Mouse (Mus musculus) neural tube, embryonic 12.5 days (tissue): Measurements from ENCODE around the gene Spata45. TPM values are rescaled to one million over a fixed set of nuclear protein-coding genes. Genes with fewer than 3 reads are reported as not detected.

ENCODE experiments used
- ATAC-seq: fragments of 200-750 bp; cut with Nextera tagmentation; 2 replicates; pipeline ENCODE4 v1.8.0; 2017; ENCODE audit warnings: low read depth, mild to moderate bottlenecking, moderate TSS enrichment, moderate library complexity; ENCODE audit not compliant: low FRiP score
- H3K27ac ChIP-seq: fragments of 300-500 bp; sonication (generic); 2 replicates; pipeline ENCODE4 v1.5.1; 2016
- H3K27me3 ChIP-seq: fragments of 300-500 bp; sonication (generic); replicated peaks from 2 replicates; pipeline ENCODE4 v1.6.1; 2016; ENCODE audit warnings: mild to moderate bottlenecking
- H3K36me3 ChIP-seq: fragments of 300-500 bp; sonication (generic); 2 replicates; pipeline ENCODE4 v1.6.1; 2016; ENCODE audit warnings: mild to moderate bottlenecking
- H3K4me1 ChIP-seq: fragments of 300-500 bp; sonication (generic); 2 replicates; pipeline ENCODE4 v1.6.1; 2016
- H3K4me2 ChIP-seq: fragments of 300-500 bp; sonication (generic); replicated peaks from 2 replicates; pipeline ENCODE4 v1.6.1; 2016; ENCODE audit warnings: mild to moderate bottlenecking
- H3K4me3 ChIP-seq: fragments of 300-500 bp; sonication (generic); 2 replicates; pipeline ENCODE4 v1.5.1; 2016
- H3K9ac ChIP-seq: fragments of 300-500 bp; sonication (generic); 2 replicates; pipeline ENCODE4 v1.6.1; 2016; ENCODE audit warnings: mild to moderate bottlenecking
- H3K9me3 ChIP-seq: fragments of 300-500 bp; sonication (generic); 2 replicates; pipeline ENCODE4 v1.6.1; 2016; ENCODE audit warnings: mild to moderate bottlenecking
- WGBS: fragments of 180-500 bp; shearing (Covaris S2); methylation state at CpG from one replicate; pipeline ENCODE4 v1.1.7; 2016; 5-methylcytosine and 5-hydroxymethylcytosine counted together
- polyA plus RNA-seq: library from polyadenylated mRNA; unstranded; fragments of >200 nt; fragmentation: Nextera tagmentation; extraction: Ambion mirVana; gene quantifications from 2 replicates; pipeline ENCODE4 v1.2.1, GENCODE M21; 2016

The Spata45 gene
- polyA plus RNA-seq, 1 experiment from 2014 or later, result 0.53 TPM

GRCm38 (mm10) chr1:191046231-191046824 lies 9.9 kb downstream of the Spata45 start:
- Histone ChIP-seq H3K4me3 (no peak overlapping the region), H3K4me1 (no peaks in the 10 kb centered on the region), H3K4me2 (no peak overlapping the region), H3K36me3 (no peaks in the 10 kb centered on the region), H3K27ac (no peak overlapping the region), H3K9me3 (no peaks in the 10 kb centered on the region), H3K9ac (no peak overlapping the region), H3K27me3 (no peaks in the 10 kb centered on the region)
- ATAC-seq, result no peak
- 76% methylated on average over 7 of the region's 7 CpGs for WGBS

GRCm38 (mm10) chr1:191053555-191053954 lies 17.1 kb downstream of the Spata45 start:
- 90% methylated on average over 3 of the region's 3 CpGs for WGBS

GRCm38 (mm10) chr1:191054870-191055532 lies 18.6 kb downstream of the Spata45 start:
- H3K27ac ChIP-seq, result no peak overlapping the region
- H3K36me3 ChIP-seq, result no peaks in the 10 kb centered on the region
- WGBS, result 75% methylated on average over 8 of the region's 8 CpGs
- no peaks in the 10 kb centered on the region for H3K9me3 ChIP-seq
- no peaks in the 10 kb centered on the region for H3K27me3 ChIP-seq
- no peak overlapping the region for H3K4me3 ChIP-seq
- no peaks in the 10 kb centered on the region for H3K4me1 ChIP-seq
- no peak overlapping the region for H3K4me2 ChIP-seq
- H3K9ac ChIP-seq, result no peak overlapping the region
- no peak for ATAC-seq

More at GRCm38 (mm10) chr1:191053555-191053954, 17.1 kb downstream of the Spata45 start:
- Histone ChIP-seq H3K27ac (no peak overlapping the region), H3K27me3 (no peaks in the 10 kb centered on the region), H3K4me2 (no peak overlapping the region), H3K4me3 (no peak overlapping the region), H3K9me3 (no peaks in the 10 kb centered on the region), H3K36me3 (no peaks in the 10 kb centered on the region), H3K4me1 (no peaks in the 10 kb centered on the region), H3K9ac (no peak overlapping the region)
- no peak for ATAC-seq

GRCm38 (mm10) chr1:191055533-191055873 lies 19.1 kb downstream of the Spata45 start:
- Histone ChIP-seq H3K4me1 (no peaks in the 10 kb centered on the region), H3K36me3 (no peaks in the 10 kb centered on the region), H3K27ac (no peak overlapping the region), H3K27me3 (no peaks in the 10 kb centered on the region), H3K9ac (no peak overlapping the region), H3K4me3 (no peak overlapping the region), H3K4me2 (no peak overlapping the region), H3K9me3 (no peaks in the 10 kb centered on the region)
- 88% methylated on average over 2 of the region's 2 CpGs for WGBS
- ATAC-seq, result no peak

- no peak overlapping the region for H3K4me3 ChIP-seq
- no peak overlapping the region for H3K9ac ChIP-seq
- no peaks in the 10 kb centered on the region for H3K4me1 ChIP-seq
- 64% methylated on average over 3 of the region's 3 CpGs for WGBS
- no peak overlapping the region for H3K4me2 ChIP-seq
- H3K36me3 ChIP-seq, result no peaks in the 10 kb centered on the region
- no peak overlapping the region for H3K27ac ChIP-seq
- no peak for ATAC-seq
- H3K27me3 ChIP-seq, result no peaks in the 10 kb centered on the region
- H3K9me3 ChIP-seq, result no peaks in the 10 kb centered on the region
Measured at GRCm38 (mm10) chr1:191057461-191057860, 21.0 kb downstream of the Spata45 start.

GRCm38 (mm10) chr1:191062241-191062780 lies 25.9 kb downstream of the Spata45 start:
- 8% methylated on average over 15 of the region's 15 CpGs for WGBS
- Histone ChIP-seq H3K9ac (peak overlapping the region; percentile 72), H3K27ac (no peak overlapping the region), H3K4me2 (peak overlapping the region; percentile 92), H3K9me3 (no peaks in the 10 kb centered on the region), H3K4me3 (peak overlapping the region; percentile 85), H3K27me3 (no peaks in the 10 kb centered on the region), H3K36me3 (peaks cover 9% of the 10 kb centered on the region), H3K4me1 (peaks cover 10% of the 10 kb centered on the region)
- ATAC-seq, result 0 out of 2 replicates have a peak, but pooled peaks have one; percentile 5

- H3K9ac ChIP-seq, result peak within 1 kb of the TSS; percentile 72
- no peaks in the 10 kb centered on the region for H3K9me3 ChIP-seq
- no peak within 1 kb of the TSS for H3K27ac ChIP-seq
- peak within 1 kb of the TSS; percentile 92 for H3K4me2 ChIP-seq
- peak within 1 kb of the TSS; percentile 85 for H3K4me3 ChIP-seq
- peaks cover 10% of the 10 kb centered on the region for H3K4me1 ChIP-seq
- H3K27me3 ChIP-seq, result no peaks in the 10 kb centered on the region
- peaks cover 12% of the 10 kb centered on the region for H3K36me3 ChIP-seq
- under 1% methylated on average over 56 of the region's 56 CpGs for WGBS
- ATAC-seq, result peak; percentile 91
Measured at GRCm38 (mm10) chr1:191062781-191063485, 26.5 kb downstream of the Spata45 start, which contains the start of the genes Tatdn3 and Nsl1. Tatdn3 (minus strand) TSS chr1:191062932. Nsl1 (plus strand) TSS chr1:191063012.

GRCm38 (mm10) chr1:191063700-191064099 lies 27.3 kb downstream of the Spata45 start:
- WGBS, result 62% methylated on average over 9 of the region's 9 CpGs

GRCm38 (mm10) chr1:191064535-191064934 lies 28.1 kb downstream of the Spata45 start:
- WGBS, result 88% methylated on average over 2 of the region's 2 CpGs
- Histone ChIP-seq H3K9ac (no peak overlapping the region), H3K4me1 (peaks cover 10% of the 10 kb centered on the region), H3K4me3 (no peak overlapping the region), H3K27me3 (no peaks in the 10 kb centered on the region), H3K9me3 (no peaks in the 10 kb centered on the region), H3K36me3 (peaks cover 25% of the 10 kb centered on the region), H3K4me2 (no peak overlapping the region), H3K27ac (no peak overlapping the region)
- no peak for ATAC-seq

More at GRCm38 (mm10) chr1:191063700-191064099, 27.3 kb downstream of the Spata45 start:
- no peak overlapping the region for H3K27ac ChIP-seq
- no peaks in the 10 kb centered on the region for H3K9me3 ChIP-seq
- H3K27me3 ChIP-seq, result no peaks in the 10 kb centered on the region
- peaks cover 18% of the 10 kb centered on the region for H3K36me3 ChIP-seq
- H3K4me1 ChIP-seq, result peaks cover 10% of the 10 kb centered on the region
- H3K9ac ChIP-seq, result peak overlapping the region; percentile 72
- peak overlapping the region; percentile 92 for H3K4me2 ChIP-seq
- H3K4me3 ChIP-seq, result peak overlapping the region; percentile 85
- no peak for ATAC-seq

GRCm38 (mm10) chr1:191065188-191065587 lies 28.7 kb downstream of the Spata45 start:
- Histone ChIP-seq H3K36me3 (peaks cover 30% of the 10 kb centered on the region), H3K27ac (no peak overlapping the region), H3K27me3 (no peaks in the 10 kb centered on the region), H3K4me1 (peaks cover 10% of the 10 kb centered on the region), H3K4me3 (no peak overlapping the region), H3K9ac (no peak overlapping the region), H3K9me3 (no peaks in the 10 kb centered on the region), H3K4me2 (no peak overlapping the region)
- 83% methylated on average over 4 of the region's 4 CpGs for WGBS
- no peak for ATAC-seq

- no peak for ATAC-seq
- no peak overlapping the region for H3K4me2 ChIP-seq
- no peaks in the 10 kb centered on the region for H3K9me3 ChIP-seq
- no peak overlapping the region for H3K9ac ChIP-seq
- H3K4me1 ChIP-seq, result peaks cover 7% of the 10 kb centered on the region
- no peak overlapping the region for H3K4me3 ChIP-seq
- H3K36me3 ChIP-seq, result peaks cover 60% of the 10 kb centered on the region
- WGBS, result 87% methylated on average over 5 of the region's 5 CpGs
- H3K27ac ChIP-seq, result no peak overlapping the region
- no peaks in the 10 kb centered on the region for H3K27me3 ChIP-seq
Measured at GRCm38 (mm10) chr1:191068377-191068776, 31.9 kb downstream of the Spata45 start.

- Histone ChIP-seq H3K27me3 (no peaks in the 10 kb centered on the region), H3K4me2 (no peak overlapping the region), H3K4me1 (no peaks in the 10 kb centered on the region), H3K27ac (no peak overlapping the region), H3K36me3 (peaks cover 67% of the 10 kb centered on the region), H3K9me3 (no peaks in the 10 kb centered on the region), H3K4me3 (no peak overlapping the region), H3K9ac (no peak overlapping the region)
- WGBS, result 83% methylated on average over 4 of the region's 4 CpGs
- no peak for ATAC-seq
Measured at GRCm38 (mm10) chr1:191070259-191070658, 33.8 kb downstream of the Spata45 start.
